Mouse (Mus musculus) thymus, adult 2 months (tissue): ENCODE data around the gene Dclk1. TPM values are rescaled to one million over a fixed set of nuclear protein-coding genes. Genes with fewer than 3 reads are reported as not detected.

ENCODE experiments used
- DNase-seq: peaks from one replicate; pipeline ENCODE4 v3.0.0; 2021
- H3K27ac ChIP-seq: fragments of 200-500 bp; 2 replicates; pipeline ENCODE4 v1.5.1; 2012; ENCODE audit warnings: low read length, control low read depth; ENCODE audit not compliant: control insufficient read depth, insufficient read depth
- H3K27me3 ChIP-seq: fragments of 200-500 bp; 2 replicates; pipeline ENCODE4 v1.6.1; 2012; ENCODE audit warnings: mild to moderate bottlenecking, low read length, moderate library complexity, mixed read lengths; ENCODE audit not compliant: control insufficient read depth, insufficient read depth
- H3K36me3 ChIP-seq: fragments of 200-500 bp; 2 replicates; pipeline ENCODE4 v1.6.1; 2012; ENCODE audit warnings: mild to moderate bottlenecking, low read length, moderate library complexity; ENCODE audit not compliant: control insufficient read depth, insufficient read depth
- H3K4me1 ChIP-seq: fragments of 200-500 bp; replicated peaks from 2 replicates; pipeline ENCODE4 v1.6.1; 2012; ENCODE audit warnings: low read length; ENCODE audit not compliant: control insufficient read depth, insufficient read depth
- H3K4me3 ChIP-seq: fragments of 200-500 bp; 2 replicates; pipeline ENCODE4 v1.5.1; 2012; ENCODE audit warnings: mild to moderate bottlenecking, low read length, control low read depth, moderate library complexity; ENCODE audit not compliant: control insufficient read depth, insufficient read depth
- CTCF ChIP-seq: fragments of 200-500 bp; IDR thresholded peaks from 2 replicates; pipeline ENCODE4 v1.5.1; 2012; ENCODE audit warnings: mild to moderate bottlenecking, control low read depth, low read length, moderate library complexity, borderline replicate concordance; ENCODE audit not compliant: control insufficient read depth, poor library complexity, insufficient read depth; ENCODE audit errors: extremely low read depth
- POLR2A ChIP-seq: fragments of 200-500 bp; IDR thresholded peaks from 2 replicates; pipeline ENCODE4 v1.6.1; 2012; ENCODE audit warnings: mild to moderate bottlenecking, low read length, control low read depth, moderate library complexity; ENCODE audit not compliant: control insufficient read depth, poor library complexity, insufficient read depth; ENCODE audit errors: extremely low read depth
- WGBS: fragments of 180-500 bp; shearing (Covaris S2); methylation state at CpG from one replicate; pipeline ENCODE4 v1.1.7; 2018; 5-methylcytosine and 5-hydroxymethylcytosine counted together
- polyA plus RNA-seq: library from polyadenylated mRNA; depleted of rRNA; stranded (reverse); fragments of >200 nt; gene quantifications from 2 replicates; pipeline ENCODE4 v1.2.3, GENCODE M21; 2012

Gene Dclk1
- polyA plus RNA-seq, 1 experiment, result 1.6 TPM

DNA sequence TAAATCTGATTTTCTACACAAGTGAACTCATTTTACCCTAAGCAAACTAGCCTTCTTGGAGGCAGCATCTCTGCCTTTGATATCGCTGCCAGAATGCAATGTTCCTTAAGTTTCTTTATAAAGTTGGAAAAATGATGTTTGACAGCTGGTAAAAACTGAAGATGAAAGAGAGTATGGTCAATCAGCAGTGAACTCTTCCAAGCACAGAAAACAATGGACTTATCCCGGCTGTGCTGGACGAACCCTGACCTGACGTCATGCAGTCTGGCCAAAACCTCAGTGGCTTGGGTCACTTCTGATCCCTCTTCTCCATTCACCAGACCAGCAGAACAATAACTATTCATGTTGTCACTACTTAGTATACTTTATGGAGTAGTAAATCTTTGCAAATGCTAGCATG lies 46.6 kb downstream of the Dclk1 start:
- no peak for DNase-seq
- Histone ChIP-seq H3K4me1 (no peaks in the 10 kb centered on the region), H3K4me3 (no peak overlapping the region), H3K27ac (no peak overlapping the region), H3K27me3 (no peaks in the 10 kb centered on the region), H3K36me3 (no peaks in the 10 kb centered on the region)
- TF ChIP-seq POLR2A, result no peak
- TF ChIP-seq CTCF, result no peak
- 88% methylated on average over 4 of the region's 4 CpGs for WGBS

DNA sequence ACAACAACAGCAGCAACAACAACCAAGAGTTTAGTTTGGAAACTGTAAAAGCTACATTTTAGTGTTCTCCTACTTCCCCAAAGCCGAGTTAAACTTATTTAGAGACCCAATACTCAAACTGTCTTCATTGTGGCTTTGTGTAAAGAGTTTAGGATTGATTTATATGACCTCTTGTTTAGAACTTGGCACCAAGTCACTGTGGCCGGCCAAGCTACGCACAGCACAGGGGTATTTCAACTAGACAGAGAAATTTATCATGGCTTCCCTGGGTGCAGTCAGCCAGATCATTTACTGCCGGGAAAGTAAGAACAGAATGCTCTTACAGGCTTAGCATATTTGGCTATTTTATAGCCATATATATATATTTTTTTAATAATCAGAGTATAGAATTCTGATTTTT lies 49.8 kb downstream of the Dclk1 start:
- Histone ChIP-seq H3K27me3 (no peaks in the 10 kb centered on the region), H3K4me1 (no peaks in the 10 kb centered on the region), H3K4me3 (no peak overlapping the region), H3K36me3 (no peaks in the 10 kb centered on the region), H3K27ac (no peak overlapping the region)
- TF ChIP-seq POLR2A (no peak), CTCF (no peak)
- DNase-seq, result no peak
- 56% methylated on average over 4 of the region's 4 CpGs for WGBS

DNA sequence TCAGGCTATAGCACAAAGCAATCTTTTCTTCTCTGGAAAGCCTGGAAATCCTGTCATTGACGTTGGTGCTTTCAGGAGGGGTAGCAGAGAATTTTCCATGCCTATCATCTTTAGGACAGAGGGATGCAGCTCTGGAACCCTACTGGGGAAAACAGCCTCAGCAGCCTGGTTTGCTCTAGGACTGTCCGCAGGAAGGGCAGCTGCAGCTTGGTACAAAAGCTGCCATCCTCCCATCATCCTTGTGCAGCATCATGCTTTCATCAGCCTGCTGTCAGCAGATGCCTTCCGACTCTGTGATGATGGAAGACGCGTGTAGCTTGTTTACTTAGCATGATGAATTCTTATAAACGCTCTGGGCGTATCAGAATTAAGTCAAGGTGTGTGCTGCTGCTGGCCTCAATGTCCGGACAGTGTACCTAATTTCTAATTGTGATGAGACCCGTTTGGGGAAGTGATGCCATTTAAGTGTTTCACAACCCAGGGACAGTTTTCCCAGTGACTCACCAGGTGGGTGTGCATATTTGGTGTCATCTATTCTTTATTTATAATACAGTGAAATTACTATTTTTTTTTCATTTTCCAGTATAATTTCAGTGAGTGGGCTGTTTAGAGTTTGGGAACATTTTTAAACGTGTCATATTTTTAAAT lies 50.7 kb downstream of the Dclk1 start:
- no peak overlapping the region for H3K27ac ChIP-seq
- 88% methylated on average over 10 of the region's 10 CpGs for WGBS

DNA sequence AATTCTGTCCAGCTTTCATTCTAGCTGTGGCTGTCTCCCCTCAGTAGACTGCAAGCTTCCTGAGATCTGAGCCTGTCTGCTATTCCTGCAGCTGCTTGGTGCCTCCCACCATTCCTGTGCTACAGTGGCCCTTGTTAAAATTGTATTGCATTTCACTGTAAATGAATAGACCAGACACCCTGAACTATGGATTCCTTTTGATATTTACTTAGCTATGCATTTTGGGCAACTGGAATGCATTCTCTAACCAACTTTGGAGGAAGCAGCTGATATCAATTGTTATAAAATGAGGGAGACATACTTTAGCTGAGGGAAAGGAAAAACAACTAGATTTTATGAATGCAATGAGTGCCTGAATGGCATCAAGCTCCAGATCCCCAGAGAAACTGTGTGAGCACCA lies 63.5 kb downstream of the Dclk1 start:
- Histone ChIP-seq H3K36me3 (no peaks in the 10 kb centered on the region), H3K27me3 (no peaks in the 10 kb centered on the region), H3K4me3 (no peak overlapping the region), H3K4me1 (no peaks in the 10 kb centered on the region), H3K27ac (no peak overlapping the region)
- no peak for DNase-seq
- TF ChIP-seq POLR2A, result no peak
- TF ChIP-seq CTCF, result no peak

More for the DNA sequence above, 50.7 kb downstream of the Dclk1 start:
- Histone ChIP-seq H3K4me3 (no peak overlapping the region), H3K4me1 (no peaks in the 10 kb centered on the region), H3K36me3 (no peaks in the 10 kb centered on the region), H3K27me3 (no peaks in the 10 kb centered on the region)
- no peak for TF ChIP-seq CTCF
- TF ChIP-seq POLR2A, result no peak
- no peak for DNase-seq

DNA sequence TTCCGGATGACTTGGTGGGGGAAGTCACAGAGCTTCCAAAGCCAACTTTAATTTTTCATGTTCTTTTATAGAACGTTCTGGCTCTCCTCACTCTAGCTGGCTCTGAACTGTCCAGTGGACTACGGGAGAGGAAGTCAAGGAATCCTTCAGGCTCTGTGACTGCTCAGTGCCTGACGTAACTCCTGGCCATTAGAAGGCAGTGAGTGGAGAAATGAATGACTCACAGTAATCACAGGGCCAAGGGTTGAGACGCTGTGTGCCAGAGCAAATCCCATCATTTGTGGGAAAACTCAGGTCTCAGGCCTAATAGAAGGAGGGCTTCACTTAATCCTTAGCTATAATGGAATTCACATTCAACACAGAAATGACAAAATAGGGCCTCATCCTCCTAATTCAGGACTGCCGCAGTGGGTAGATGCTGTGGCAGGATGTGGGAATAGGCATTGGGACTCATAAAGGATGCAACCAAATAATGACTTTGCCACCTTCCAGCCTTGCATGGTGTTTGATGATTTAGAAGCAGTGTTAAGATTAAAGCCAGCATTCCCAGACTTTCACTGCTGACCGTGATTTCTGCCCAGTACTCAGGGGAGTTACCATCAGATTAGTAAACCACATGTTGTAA lies 65.5 kb downstream of the Dclk1 start:
- no peaks in the 10 kb centered on the region for H3K27me3 ChIP-seq
- no peaks in the 10 kb centered on the region for H3K36me3 ChIP-seq
- no peak overlapping the region for H3K27ac ChIP-seq
- H3K4me3 ChIP-seq, result no peak overlapping the region
- no peaks in the 10 kb centered on the region for H3K4me1 ChIP-seq
- no peak for DNase-seq
- WGBS, result 80% methylated on average over 7 of the region's 7 CpGs
- TF ChIP-seq POLR2A (no peak), CTCF (no peak)

DNA sequence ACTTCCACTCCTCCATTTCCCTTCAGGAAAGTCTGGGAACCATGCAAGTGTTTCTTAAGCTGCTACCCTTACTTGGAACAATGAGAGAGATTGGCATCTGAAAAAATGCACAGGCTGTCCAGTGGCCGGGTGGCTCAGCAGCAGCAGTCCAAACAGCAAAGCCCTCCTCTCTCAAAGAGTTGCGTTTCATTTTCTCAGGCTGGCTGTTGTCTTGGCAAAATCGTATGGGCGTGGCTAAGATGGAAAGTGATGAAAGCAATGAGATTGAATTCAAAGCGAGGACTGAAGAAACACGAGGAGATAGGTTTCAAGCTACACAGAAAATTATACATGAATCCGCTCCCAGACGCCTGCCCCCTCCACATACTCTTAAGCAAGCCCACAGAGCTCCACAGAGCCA lies 67.8 kb downstream of the Dclk1 start:
- Histone ChIP-seq H3K36me3 (no peaks in the 10 kb centered on the region), H3K27me3 (no peaks in the 10 kb centered on the region), H3K4me1 (no peaks in the 10 kb centered on the region), H3K4me3 (no peak overlapping the region), H3K27ac (no peak overlapping the region)
- no peak for DNase-seq
- WGBS, result 79% methylated on average over 8 of the region's 8 CpGs
- TF ChIP-seq CTCF (no peak), POLR2A (no peak)
